Mouse (Mus musculus) adrenal gland (tissue): ENCODE measurements at regions not wholly inside any gene's neighbourhood (a gene's known extent, or its start where the extent isn't known, plus 50 kb on each side); places are given as distances from the start of the nearest gene placed in this dataset.

Experiments used
- intact Hi-C: fragments of 180-260 bp; cut with DNase I; formaldehyde crosslinking; loops from one replicate; pipeline ENCODE4 v1.15.1; 2025

DNA sequence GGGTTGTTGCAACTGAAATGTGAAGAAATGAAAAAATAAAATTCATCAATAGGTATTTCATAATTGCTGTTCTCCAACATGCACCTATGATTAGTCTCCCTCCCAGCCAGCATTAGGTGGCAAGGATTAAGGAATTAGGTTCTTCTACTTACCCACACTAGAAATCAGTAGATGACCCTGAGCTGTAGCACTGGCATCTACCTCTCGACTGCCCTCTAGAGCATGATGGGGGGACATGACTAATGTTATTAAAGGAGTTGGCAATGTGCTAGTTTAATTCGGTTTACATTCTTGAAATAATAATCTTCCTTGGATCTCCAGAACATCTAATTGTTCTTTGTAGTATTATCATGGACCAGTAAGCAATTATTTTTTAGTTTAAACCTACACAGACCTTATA, 370.9 kb downstream of the Dcdc2c start:
- intact Hi-C loops = loop anchor here (5.0 kb wide), 1 partner anchor 584 kb away; no protein-coding TSS in a partner anchor

DNA sequence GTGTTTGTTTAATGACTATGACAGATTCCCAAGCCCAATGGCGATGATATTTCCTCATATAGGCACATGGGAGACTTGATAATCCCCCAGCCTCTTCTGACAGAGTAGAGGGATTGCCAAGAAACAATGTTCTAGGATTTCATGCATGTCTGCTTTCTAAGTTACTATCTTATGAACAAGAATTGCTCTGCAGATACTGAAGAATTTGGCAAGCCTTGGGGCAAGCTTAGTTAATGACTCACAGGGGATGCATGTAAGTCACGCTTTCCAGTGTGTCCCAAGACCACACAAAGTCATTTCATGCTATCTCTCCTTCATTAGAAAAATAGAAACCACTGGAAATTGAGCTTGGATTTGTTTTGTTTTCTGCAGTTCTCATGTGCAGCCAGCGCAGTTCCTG, 376.2 kb downstream of the Dcdc2c start:
- intact Hi-C loops = no loop called here

GRCm38 (mm10) chr12:28174078-28174477, 378.1 kb downstream of the Dcdc2c start:
- intact Hi-C loops = no loop called here

- intact Hi-C loops = no loop called here
Measured at GRCm38 (mm10) chr12:28158786-28159185, 393.4 kb downstream of the Dcdc2c start.

DNA sequence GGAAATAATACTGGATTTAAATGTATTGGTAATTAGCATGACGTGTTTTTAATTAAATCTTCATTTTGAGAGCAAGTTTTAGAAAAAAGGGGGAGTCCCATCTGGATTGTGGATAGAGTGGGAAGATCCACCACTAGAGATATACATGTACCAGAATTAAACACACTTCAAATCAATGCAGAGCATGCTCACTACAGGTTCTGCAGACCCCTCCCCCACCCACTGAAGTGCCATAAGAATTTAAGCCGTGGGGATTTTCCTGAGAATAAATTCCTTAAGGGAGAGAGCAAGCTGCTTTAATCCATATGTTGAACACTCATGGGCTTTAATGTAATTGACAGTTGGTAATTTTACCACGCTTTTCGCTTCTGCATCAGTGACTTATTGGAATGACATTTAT, 401.4 kb downstream of the Dcdc2c start:
- intact Hi-C loops = no loop called here

GRCm38 (mm10) chr12:28135810-28136592, 416.2 kb downstream of the Dcdc2c start:
- intact Hi-C loops = no loop called here

GRCm38 (mm10) chr12:28122766-28123165, 429.4 kb downstream of the Dcdc2c start:
- intact Hi-C loops = no loop called here

- intact Hi-C loops = no loop called here
Measured at GRCm38 (mm10) chr12:28120106-28120505, 432.1 kb downstream of the Dcdc2c start.

GRCm38 (mm10) chr12:28090673-28091072, 461.5 kb downstream of the Dcdc2c start:
- intact Hi-C loops = no loop called here

DNA sequence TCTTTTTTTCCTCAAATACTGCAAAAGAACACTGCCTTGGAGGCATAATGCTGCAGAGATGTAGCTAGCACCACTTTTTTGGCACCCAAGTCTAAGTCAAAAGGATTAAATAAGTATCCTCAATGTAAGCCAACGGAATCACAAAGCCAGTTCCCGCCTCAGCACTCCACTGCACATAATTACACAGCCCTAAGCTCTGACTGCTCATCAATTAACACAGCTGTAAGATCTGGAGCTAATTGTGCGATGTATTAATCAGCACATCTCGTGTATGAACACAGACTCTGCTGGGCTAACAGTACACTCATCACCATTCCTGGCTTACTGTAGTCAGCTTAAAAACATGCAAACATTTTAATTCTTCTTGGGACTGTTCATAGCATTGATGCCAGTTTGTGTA, 466.7 kb downstream of the Dcdc2c start:
- intact Hi-C loops = no loop called here

DNA sequence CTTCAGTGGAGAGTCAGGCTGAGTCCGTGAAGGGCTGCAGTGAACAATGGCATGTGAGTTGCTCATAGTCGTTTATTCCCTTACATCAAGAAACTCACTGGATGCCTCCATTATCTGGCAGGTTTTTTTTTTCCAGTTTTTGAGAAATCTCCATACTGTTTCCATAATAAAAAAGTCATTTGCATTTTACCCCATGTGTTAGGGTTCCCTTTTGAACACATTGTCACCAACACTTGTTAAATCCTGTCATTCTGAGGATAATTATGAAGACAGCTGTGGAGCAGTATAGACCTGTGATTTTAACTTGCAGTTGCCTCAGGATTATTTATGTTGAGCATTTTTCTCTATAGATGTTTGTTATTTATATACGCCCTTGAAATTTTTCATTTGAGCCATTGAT, 475.6 kb downstream of the Dcdc2c start:
- intact Hi-C loops = no loop called here

- intact Hi-C loops = loop anchor here (10.0 kb wide), 1 partner anchor 214 kb away; no protein-coding TSS in a partner anchor
Measured at GRCm38 (mm10) chr12:28068584-28068983, 483.6 kb downstream of the Dcdc2c start.

- intact Hi-C loops = loop anchor here (10.0 kb wide), 1 partner anchor 205 kb away; no protein-coding TSS in a partner anchor
Measured at GRCm38 (mm10) chr12:28060281-28060680, 491.9 kb downstream of the Dcdc2c start.

DNA sequence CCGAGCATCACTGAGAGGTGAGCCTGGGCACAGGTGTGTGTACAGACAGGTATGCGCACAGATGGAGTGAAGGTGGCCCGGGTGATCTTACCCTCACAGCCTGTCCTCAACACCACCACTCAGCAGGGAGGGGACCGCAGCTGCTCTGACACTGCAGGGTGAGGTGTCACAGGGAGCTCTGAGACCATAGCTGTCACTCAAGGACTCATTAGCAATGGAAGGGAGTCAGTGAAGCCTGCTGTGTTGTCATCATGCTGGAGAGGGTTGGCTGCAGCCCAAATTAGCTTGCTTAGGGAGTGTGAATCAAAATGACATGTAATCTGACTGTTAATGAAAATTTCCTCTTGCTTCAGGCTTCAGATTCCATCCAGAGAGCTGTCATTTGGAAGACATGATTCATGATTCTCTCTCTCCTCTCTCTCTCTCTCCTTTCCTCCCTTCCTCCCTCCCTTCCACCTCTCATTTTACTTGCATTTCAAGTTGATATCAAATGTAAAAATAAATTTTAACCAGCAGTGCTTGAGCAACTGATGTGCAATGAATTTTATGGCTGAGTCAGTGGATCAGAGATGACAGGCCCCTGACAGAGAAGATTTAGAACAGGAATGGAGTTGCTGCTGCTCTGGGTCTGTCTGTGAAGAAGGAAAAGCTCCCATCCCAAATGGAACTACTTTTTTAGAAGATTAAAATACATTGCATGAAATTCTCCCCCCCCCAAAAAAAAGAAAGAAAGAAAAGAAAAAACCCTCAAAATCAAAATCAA, 496.5 kb downstream of the Dcdc2c start:
- intact Hi-C loops = no loop called here

GRCm38 (mm10) chr12:28054444-28054843, 497.8 kb downstream of the Dcdc2c start:
- intact Hi-C loops = no loop called here

GRCm38 (mm10) chr12:28047989-28048388, 504.2 kb downstream of the Dcdc2c start:
- intact Hi-C loops = no loop called here

DNA sequence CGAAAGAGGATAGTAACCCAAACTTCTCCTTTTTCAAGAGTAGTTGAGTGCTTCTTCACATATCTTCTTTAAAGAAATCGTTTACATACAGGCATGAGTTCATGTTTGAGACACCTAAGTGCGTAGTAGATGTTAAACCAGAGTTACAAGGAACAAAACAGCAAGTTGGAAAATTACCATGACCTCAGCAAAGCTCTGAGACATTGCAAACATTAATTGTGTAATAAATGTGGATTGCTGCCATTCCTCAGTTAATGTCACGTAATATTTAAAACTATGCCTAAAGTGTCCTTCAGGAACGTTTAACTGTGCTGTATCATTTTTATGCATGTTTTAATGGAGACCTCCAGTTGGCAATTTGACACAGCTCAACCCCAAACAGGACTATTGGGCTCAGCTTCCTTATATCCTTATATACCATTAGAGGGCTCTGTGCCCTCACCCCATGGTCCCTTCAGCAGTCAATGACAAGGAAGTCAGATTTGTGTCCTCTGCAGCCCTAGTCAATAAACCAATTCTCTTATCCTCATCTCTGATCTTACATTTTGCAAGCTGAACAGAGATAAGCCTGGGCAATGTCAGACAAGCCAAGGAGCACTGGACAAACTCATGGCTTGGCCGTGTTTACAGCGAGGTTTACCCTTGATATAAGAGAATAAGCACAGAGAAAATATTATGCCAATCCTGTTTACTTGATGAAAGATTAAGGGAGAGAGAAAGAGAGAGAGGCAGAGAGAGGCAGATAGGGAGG, 513.9 kb downstream of the Dcdc2c start:
- intact Hi-C loops = no loop called here

DNA sequence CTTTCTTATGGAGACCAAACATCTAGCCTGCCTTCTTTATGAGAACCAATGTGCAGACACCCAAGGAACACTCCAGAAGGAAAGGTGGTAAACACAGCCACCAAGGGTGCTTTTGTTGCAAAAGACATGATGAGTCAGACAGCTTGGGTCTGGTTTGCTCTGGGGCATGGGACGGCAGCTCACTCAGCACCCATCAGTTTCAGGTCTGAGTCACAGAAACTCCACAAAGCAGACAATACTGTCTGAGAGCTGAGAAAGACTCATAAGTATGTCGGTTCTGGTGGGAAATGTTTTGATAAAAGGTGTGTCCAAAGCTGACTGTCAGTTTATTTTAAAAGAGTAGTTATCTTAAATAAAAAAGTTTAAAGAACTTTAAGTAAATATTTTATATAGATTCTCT, 553.0 kb downstream of the Dcdc2c start:
- intact Hi-C loops = no loop called here

GRCm38 (mm10) chr12:27992152-27992551, 560.0 kb downstream of the Dcdc2c start:
- intact Hi-C loops = no loop called here

DNA sequence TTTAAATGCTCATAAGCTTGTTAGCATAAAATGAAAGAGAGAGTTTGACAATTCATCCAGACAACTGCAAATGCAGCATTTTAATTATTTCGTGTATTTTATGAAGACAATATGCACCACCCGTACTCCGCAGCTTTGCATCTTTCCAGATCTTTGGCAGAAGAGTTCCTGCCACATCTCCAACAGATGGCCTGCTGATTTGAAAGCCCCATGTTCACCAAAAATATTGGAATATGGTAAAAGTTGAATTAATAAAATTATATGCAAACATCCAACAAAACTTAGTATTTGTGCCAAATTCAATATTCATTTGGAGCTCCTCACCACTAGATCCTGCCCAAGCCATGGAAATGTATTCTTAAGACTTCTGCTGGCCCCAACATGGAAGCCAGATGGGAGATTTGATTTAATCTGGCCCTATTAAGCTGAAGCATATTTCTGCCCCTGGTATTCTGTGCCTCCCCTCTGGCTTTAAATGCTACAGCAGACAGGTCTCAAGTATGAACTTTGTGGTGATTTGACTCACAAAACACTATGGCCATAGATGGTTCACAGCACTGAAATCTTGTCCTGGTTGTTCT, 567.8 kb downstream of the Dcdc2c start:
- intact Hi-C loops = no loop called here

GRCm38 (mm10) chr12:27978257-27978931, 573.8 kb downstream of the Dcdc2c start:
- intact Hi-C loops = no loop called here
